Mouse (Mus musculus) lung, postnatal 0 days (tissue): ENCODE measurements around the gene 4933417A18Rik. TPM values are rescaled to one million over a fixed set of nuclear protein-coding genes. Genes with fewer than 3 reads are reported as not detected.
A peak's percentile ranks its signal among the peaks of the same experiment; 100 is the strongest.
"Not testable (repeated sequence)": the region's sequence is repeated elsewhere in the genome, so short reads cannot be mapped to it uniquely, and the experiment has no call there.

Experiments used
- ATAC-seq: fragments of 200-750 bp; cut with Nextera tagmentation; 2 replicates; pipeline ENCODE4 v1.8.0; 2017; ENCODE audit warnings: moderate library complexity
- DNase-seq: peaks from one replicate; pipeline ENCODE4 v3.0.0-alpha.2; 2016; ENCODE audit warnings: low spot score
- H3K27ac ChIP-seq: fragments of 300-500 bp; sonication (generic); 2 replicates; pipeline ENCODE4 v1.5.1; 2014; ENCODE audit warnings: antibody characterized with exemption, mild to moderate bottlenecking, low read length, mixed read lengths
- H3K27me3 ChIP-seq: fragments of 300-500 bp; sonication (generic); replicated peaks from 2 replicates; pipeline ENCODE4 v1.6.1; 2014; ENCODE audit warnings: low read length, mixed read lengths; ENCODE audit not compliant: insufficient read depth
- H3K36me3 ChIP-seq: fragments of 300-500 bp; sonication (generic); 2 replicates; pipeline ENCODE4 v1.6.1; 2014; ENCODE audit warnings: low read length, mixed read lengths; ENCODE audit not compliant: insufficient read depth
- H3K4me1 ChIP-seq: fragments of 300-500 bp; sonication (generic); 2 replicates; pipeline ENCODE4 v1.6.1; 2014; ENCODE audit warnings: antibody characterized with exemption, low read depth, low read length, mixed read lengths; ENCODE audit not compliant: insufficient read depth
- H3K4me2 ChIP-seq: fragments of 300-500 bp; sonication (generic); replicated peaks from 2 replicates; pipeline ENCODE4 v1.6.1; 2014; ENCODE audit warnings: low read depth, mild to moderate bottlenecking, low read length, moderate library complexity, mixed read lengths
- H3K4me3 ChIP-seq: fragments of 300-500 bp; sonication (generic); 2 replicates; pipeline ENCODE4 v1.5.1; 2014; ENCODE audit warnings: low read depth, low read length
- H3K9ac ChIP-seq: fragments of 300-500 bp; sonication (generic); replicated peaks from 2 replicates; pipeline ENCODE4 v1.6.1; 2014; ENCODE audit warnings: low read depth, mild to moderate bottlenecking
- H3K9me3 ChIP-seq: fragments of 300-500 bp; sonication (generic); 2 replicates; pipeline ENCODE4 v1.6.1; 2016; ENCODE audit warnings: low read length, mixed read lengths
- CTCF ChIP-seq: IDR thresholded peaks from 2 replicates; pipeline ENCODE4 v1.5.1; 2016; ENCODE audit warnings: antibody characterized with exemption, mild to moderate bottlenecking
- EP300 ChIP-seq: IDR thresholded peaks from 2 replicates; pipeline ENCODE4 v1.6.1; 2016; ENCODE audit warnings: antibody characterized with exemption, mild to moderate bottlenecking, control low read depth
- WGBS: fragments of 180-500 bp; shearing (Covaris S2); extraction: QIAGEN DNeasy Blood & Tissue Kit; methylation state at CpG from one replicate; pipeline ENCODE4 v1.1.7; 2014; 5-methylcytosine and 5-hydroxymethylcytosine counted together
- polyA plus RNA-seq: library from polyadenylated mRNA; unstranded; fragments of >200 nt; fragmentation: Nextera tagmentation; extraction: Ambion mirVana; gene quantifications from 2 replicates; pipeline ENCODE4 v1.2.1, GENCODE M21; 2015

4933417A18Rik gene
- polyA plus RNA-seq, 1 experiment from 2014 or later = not detected

- DNase-seq (peak; percentile 61), ATAC-seq (no peak)
- WGBS = 42% methylated on average over 1 of the region's 1 CpGs
- H3K27me3 ChIP-seq = no peaks in the 10 kb centered on the region
- H3K4me2 ChIP-seq = no peak overlapping the region
- H3K9me3 ChIP-seq = no peaks in the 10 kb centered on the region
- H3K4me1 ChIP-seq = no peaks in the 10 kb centered on the region
- TF ChIP-seq CTCF (peak; percentile 68), EP300 (no peak)
- H3K36me3 ChIP-seq = peaks cover 9% of the 10 kb centered on the region; the same call in 1 of the 2 replicates
- no peak overlapping the region for H3K27ac ChIP-seq
- H3K4me3 ChIP-seq = no peak overlapping the region
- H3K9ac ChIP-seq = no peak overlapping the region
Observed at GRCm38 (mm10) chr13:34973149-34973548, 48.9 kb downstream of the 4933417A18Rik start.

- DNase-seq (peak; percentile 22), ATAC-seq (no peak)
- WGBS = 48% methylated on average over 1 of the region's 1 CpGs
- Histone ChIP-seq H3K9me3 (no peaks in the 10 kb centered on the region), H3K4me1 (no peaks in the 10 kb centered on the region), H3K9ac (no peak overlapping the region), H3K27me3 (no peaks in the 10 kb centered on the region), H3K36me3 (peaks cover 13% of the 10 kb centered on the region; the same call in 1 of the 2 replicates), H3K27ac (no peak overlapping the region), H3K4me3 (no peak overlapping the region), H3K4me2 (no peak overlapping the region)
- TF ChIP-seq EP300 = no peak
- TF ChIP-seq CTCF = peak; percentile 46
Observed at GRCm38 (mm10) chr13:34973770-34974169, 49.6 kb downstream of the 4933417A18Rik start.

- Histone ChIP-seq H3K9ac (no peak overlapping the region), H3K4me1 (no peaks in the 10 kb centered on the region), H3K9me3 (no peaks in the 10 kb centered on the region), H3K27me3 (no peaks in the 10 kb centered on the region), H3K4me3 (no peak overlapping the region), H3K4me2 (no peak overlapping the region), H3K36me3 (peaks cover 29% of the 10 kb centered on the region), H3K27ac (no peak overlapping the region)
- 85% methylated on average over 4 of the region's 4 CpGs for WGBS
- no peak for ATAC-seq
- no peak for DNase-seq
- TF ChIP-seq CTCF (no peak), EP300 (no peak)
Observed at GRCm38 (mm10) chr13:34976116-34976515, 51.9 kb downstream of the 4933417A18Rik start.

- peaks cover 34% of the 10 kb centered on the region for H3K36me3 ChIP-seq
- H3K9me3 ChIP-seq = no peaks in the 10 kb centered on the region
- no peak overlapping the region for H3K27ac ChIP-seq
- 92% methylated on average over 3 of the region's 3 CpGs for WGBS
- no peak for ATAC-seq
- no peaks in the 10 kb centered on the region for H3K4me1 ChIP-seq
- H3K27me3 ChIP-seq = no peaks in the 10 kb centered on the region
- H3K4me2 ChIP-seq = no peak overlapping the region
- H3K4me3 ChIP-seq = no peak overlapping the region
- no peak for DNase-seq
- TF ChIP-seq CTCF (no peak), EP300 (no peak)
- no peak overlapping the region for H3K9ac ChIP-seq
Observed at GRCm38 (mm10) chr13:34977410-34977809, 53.2 kb downstream of the 4933417A18Rik start.

- H3K4me3 ChIP-seq, ATAC-seq, H3K4me2 ChIP-seq, DNase-seq, H3K27me3 ChIP-seq, H3K9ac ChIP-seq, H3K9me3 ChIP-seq, H3K27ac ChIP-seq, H3K4me1 ChIP-seq: not testable (repeated sequence)
- WGBS = 82% methylated on average over 5 of the region's 5 CpGs
- H3K36me3 ChIP-seq = peaks cover 34% of the 10 kb centered on the region
Observed at GRCm38 (mm10) chr13:34978635-34979034, 54.4 kb downstream of the 4933417A18Rik start.

GRCm38 (mm10) chr13:34983479-34983878 is 59.3 kb downstream of the 4933417A18Rik start:
- DNase-seq, H3K4me3 ChIP-seq, H3K27ac ChIP-seq, H3K27me3 ChIP-seq, ATAC-seq, H3K4me2 ChIP-seq, H3K9me3 ChIP-seq, H3K4me1 ChIP-seq, H3K9ac ChIP-seq: not testable (repeated sequence)
- H3K36me3 ChIP-seq = peaks cover 40% of the 10 kb centered on the region
- 97% methylated on average over 1 of the region's 1 CpGs for WGBS

GRCm38 (mm10) chr13:34991581-34992273 is 67.5 kb downstream of the 4933417A18Rik start:
- ATAC-seq = no peak
- TF ChIP-seq EP300 (no peak), CTCF (no peak)
- Histone ChIP-seq H3K9me3 (no peaks in the 10 kb centered on the region), H3K36me3 (peaks cover 17% of the 10 kb centered on the region; the same call in 1 of the 2 replicates), H3K4me1 (peaks cover 2% of the 10 kb centered on the region; the same call in 1 of the 2 replicates), H3K27ac (no peak overlapping the region), H3K27me3 (no peaks in the 10 kb centered on the region), H3K9ac (no peak overlapping the region), H3K4me2 (no peak overlapping the region), H3K4me3 (no peak overlapping the region)
- 66% methylated on average over 4 of the region's 4 CpGs for whole genome bisulfite sequencing
- DNase-seq = no peak
